Mouse (Mus musculus): ENCODE results near the gene Cfap58.

Cfap58 gene

DNA sequence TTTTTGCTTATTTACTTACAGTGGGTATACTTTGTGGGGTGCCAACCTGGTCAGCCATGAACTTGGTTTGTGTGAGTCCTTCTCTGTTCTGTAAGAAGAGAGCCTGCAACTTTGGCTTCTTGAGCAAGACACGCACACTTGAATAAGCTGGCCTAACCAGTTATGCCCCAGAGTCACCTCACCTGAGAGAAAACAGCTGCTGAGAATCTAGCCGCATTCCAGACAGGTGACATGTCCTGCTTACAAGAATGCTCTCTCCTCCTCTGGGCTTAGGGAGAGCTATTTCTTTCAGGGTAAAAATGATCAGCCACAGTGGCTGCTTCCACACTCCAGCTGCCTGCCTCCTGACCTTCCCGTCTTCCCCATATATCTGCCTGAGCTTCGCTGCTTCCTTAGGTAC is 8.4 kb upstream of the Cfap58 start:
- Histone ChIP-seq H3K27me3 (ENCODE audit: control insufficient read depth, insufficient read depth, low read length, poor library complexity, severe bottlenecking) (no peaks in the 10 kb centered on the region), H3K36me3 (ENCODE audit: control insufficient read depth, insufficient read depth, low read length, poor library complexity, severe bottlenecking) (no peaks in the 10 kb centered on the region)
- DNase-seq (ENCODE audit: low read depth, low spot score) = no peak

GRCm38 (mm10) chr19:47931982-47932638 is 5.4 kb upstream of the Cfap58 start:
- Histone ChIP-seq H3K36me3 (ENCODE audit: control insufficient read depth, insufficient read depth, low read length, poor library complexity, severe bottlenecking) (no peaks in the 10 kb centered on the region), H3K27me3 (ENCODE audit: control insufficient read depth, insufficient read depth, low read length, poor library complexity, severe bottlenecking) (no peaks in the 10 kb centered on the region)
- peak; percentile 86 for DNase-seq (ENCODE audit: low read depth, low spot score)

DNA sequence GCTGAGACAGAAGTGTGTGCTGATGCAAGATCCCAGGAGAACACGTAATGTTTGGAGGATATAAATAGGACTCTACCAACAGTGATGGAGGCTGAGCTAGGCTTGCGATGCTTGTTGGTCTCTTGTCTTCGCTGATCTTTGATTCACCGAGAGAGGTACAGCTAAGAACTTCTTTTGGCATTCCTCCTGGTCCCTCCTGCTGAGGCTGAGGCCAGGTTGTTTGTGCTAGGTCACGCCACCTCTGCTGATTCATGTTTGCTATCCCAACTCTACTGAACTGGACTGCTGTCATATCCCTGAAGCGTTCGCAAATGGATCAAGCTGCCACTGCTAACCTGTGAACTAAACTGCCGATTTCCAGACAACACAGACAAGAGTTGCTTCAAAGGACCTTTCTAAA is 3.3 kb upstream of the Cfap58 start:
- no peak for DNase-seq (ENCODE audit: low read depth, low spot score)
- H3K27me3 ChIP-seq (ENCODE audit: control insufficient read depth, insufficient read depth, low read length, poor library complexity, severe bottlenecking) = no peaks in the 10 kb centered on the region; the same call in 1 of the 2 replicates
- H3K36me3 ChIP-seq (ENCODE audit: control insufficient read depth, insufficient read depth, low read length, poor library complexity, severe bottlenecking) = no peaks in the 10 kb centered on the region

- H3K36me3 ChIP-seq (ENCODE audit: control insufficient read depth, insufficient read depth, low read length, poor library complexity, severe bottlenecking) = no peaks in the 10 kb centered on the region
- no peaks in the 10 kb centered on the region; the same call in 1 of the 2 replicates for H3K27me3 ChIP-seq (ENCODE audit: control insufficient read depth, insufficient read depth, low read length, poor library complexity, severe bottlenecking)
- DNase-seq (ENCODE audit: low read depth, low spot score) = no peak
Observed at GRCm38 (mm10) chr19:47934636-47935238, 2.7 kb upstream of the Cfap58 start.

DNA sequence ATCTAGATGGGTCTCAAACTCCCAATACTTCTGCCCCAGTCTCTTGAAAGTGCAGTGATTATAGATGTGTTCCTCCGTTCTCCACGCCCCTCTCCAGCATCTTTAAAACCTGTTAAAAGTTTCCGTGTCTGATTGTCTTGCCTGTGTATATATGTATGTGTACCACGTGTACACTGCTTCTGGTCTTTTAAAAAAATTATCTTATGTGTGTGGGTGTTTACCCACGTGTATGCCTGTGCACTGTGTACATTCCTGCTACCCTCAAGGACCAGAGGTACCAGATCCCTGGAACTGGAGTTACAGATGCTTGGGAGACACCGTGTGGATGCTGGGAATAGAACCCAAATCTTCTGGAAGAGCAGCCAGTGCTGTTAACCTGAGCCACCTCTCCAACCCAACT is 1.9 kb upstream of the Cfap58 start:
- no peak for DNase-seq (ENCODE audit: low read depth, low spot score)
- no peaks in the 10 kb centered on the region; the same call in 1 of the 2 replicates for H3K27me3 ChIP-seq (ENCODE audit: control insufficient read depth, insufficient read depth, low read length, poor library complexity, severe bottlenecking)
- H3K36me3 ChIP-seq (ENCODE audit: control insufficient read depth, insufficient read depth, low read length, poor library complexity, severe bottlenecking) = no peaks in the 10 kb centered on the region

DNA sequence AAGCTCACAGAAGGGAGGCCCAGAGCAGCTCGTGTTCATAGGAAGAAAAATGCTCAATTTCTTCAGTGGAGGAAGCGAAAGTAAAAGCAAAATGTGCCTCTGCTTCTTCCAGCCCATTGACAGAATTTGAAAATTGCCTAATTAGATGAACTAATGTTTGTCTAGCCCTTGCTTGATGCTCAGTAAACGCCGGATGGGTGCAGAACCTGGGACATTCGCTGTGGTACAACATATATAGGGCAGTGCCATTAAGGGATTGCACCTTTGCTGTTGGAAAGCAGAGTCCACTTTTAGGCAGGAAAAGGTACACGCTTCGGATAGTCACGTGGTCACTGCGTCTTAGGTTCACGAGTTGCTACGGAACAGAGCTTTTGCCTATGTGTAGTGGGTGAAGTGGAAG is 985 bp upstream of the Cfap58 start:
- H3K36me3 ChIP-seq (ENCODE audit: control insufficient read depth, insufficient read depth, low read length, poor library complexity, severe bottlenecking) = no peaks in the 10 kb centered on the region
- peak; percentile 50 for DNase-seq (ENCODE audit: low read depth, low spot score)
- H3K27me3 ChIP-seq (ENCODE audit: control insufficient read depth, insufficient read depth, low read length, poor library complexity, severe bottlenecking) = no peaks in the 10 kb centered on the region; the same call in 1 of the 2 replicates

DNA sequence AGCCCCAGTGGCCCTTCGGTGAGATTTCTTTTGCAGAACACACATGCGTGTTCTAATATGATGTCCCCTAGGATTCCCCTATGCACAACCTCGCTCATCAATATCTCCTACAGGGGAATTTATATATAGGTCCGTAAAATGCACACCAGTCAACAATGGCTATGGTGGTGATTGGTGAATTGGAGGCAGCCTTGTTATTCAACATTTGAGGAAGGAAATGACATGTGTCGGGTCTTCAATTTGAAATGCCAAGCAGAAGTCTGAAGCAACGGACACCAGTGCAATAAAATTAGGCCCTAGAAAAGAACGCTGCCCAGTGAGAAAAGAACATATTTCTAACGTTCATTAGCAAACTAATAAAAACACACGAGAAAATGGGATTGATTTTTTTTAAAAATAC is 537 bp upstream of the Cfap58 start:
- no peaks in the 10 kb centered on the region for H3K36me3 ChIP-seq (ENCODE audit: control insufficient read depth, insufficient read depth, low read length, poor library complexity, severe bottlenecking)

DNA sequence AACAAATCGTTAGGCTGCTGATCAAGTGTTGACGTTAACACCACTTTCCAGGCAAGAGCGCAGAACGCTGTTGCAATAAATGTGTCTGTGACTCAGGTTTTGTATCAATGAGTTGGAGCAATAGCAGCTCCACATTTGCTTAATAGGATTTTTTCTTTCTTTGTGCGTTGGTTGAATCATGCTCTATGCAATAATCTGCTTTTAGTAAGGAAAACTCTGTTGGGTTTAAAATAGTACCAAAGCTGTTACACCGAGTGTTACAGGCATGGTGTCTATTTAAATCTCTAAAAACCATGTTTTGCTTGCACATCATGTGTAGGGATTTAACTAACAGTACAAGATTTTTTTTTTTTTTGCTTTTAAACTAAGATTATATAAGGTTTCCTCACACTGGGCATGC is 1.9 kb downstream of the Cfap58 start:
- no peak for DNase-seq (ENCODE audit: low read depth, low spot score)
- no peaks in the 10 kb centered on the region for H3K36me3 ChIP-seq (ENCODE audit: control insufficient read depth, insufficient read depth, low read length, poor library complexity, severe bottlenecking)
- no peaks in the 10 kb centered on the region; the same call in 1 of the 2 replicates for H3K27me3 ChIP-seq (ENCODE audit: control insufficient read depth, insufficient read depth, low read length, poor library complexity, severe bottlenecking)

More for the DNA sequence above, 537 bp upstream of the Cfap58 start:
- H3K27me3 ChIP-seq (ENCODE audit: control insufficient read depth, insufficient read depth, low read length, poor library complexity, severe bottlenecking) = no peaks in the 10 kb centered on the region; the same call in 1 of the 2 replicates
- DNase-seq (ENCODE audit: low read depth, low spot score) = peak; percentile 34

DNA sequence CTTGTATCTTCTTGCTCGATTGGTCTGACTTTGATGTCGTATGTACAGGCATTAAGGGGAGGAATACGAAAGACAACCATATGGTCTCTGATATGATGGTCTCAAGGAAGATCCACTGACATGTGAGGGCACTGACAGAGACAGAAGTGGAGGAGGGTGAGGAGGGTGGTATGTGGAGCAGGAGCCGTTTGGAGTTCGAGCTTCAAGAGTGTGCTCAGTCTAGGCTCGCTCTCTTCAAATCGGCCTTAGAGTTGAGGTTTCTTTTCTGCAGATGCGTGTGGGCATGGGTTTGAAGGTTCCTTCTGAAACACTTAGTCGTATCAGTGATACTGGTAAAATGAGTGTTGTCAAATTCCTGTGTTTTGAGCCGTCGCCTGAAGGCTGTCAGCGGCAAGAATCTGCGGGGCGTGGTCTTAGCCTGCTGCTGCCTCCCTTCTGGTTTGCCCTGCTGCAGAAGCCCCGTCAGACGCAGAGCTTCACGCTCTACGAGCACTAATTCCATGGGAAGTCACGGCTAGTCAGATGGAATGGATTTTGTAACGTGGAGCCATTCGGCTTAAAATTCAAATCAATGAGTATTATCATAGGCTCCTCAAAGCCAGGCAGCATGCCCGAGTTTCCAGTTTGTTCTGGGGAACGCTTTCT is 9.5 kb downstream of the Cfap58 start:
- no peak for DNase-seq (ENCODE audit: low read depth, low spot score)
- Histone ChIP-seq H3K36me3 (ENCODE audit: control insufficient read depth, insufficient read depth, low read length, poor library complexity, severe bottlenecking) (no peaks in the 10 kb centered on the region), H3K27me3 (ENCODE audit: control insufficient read depth, insufficient read depth, low read length, poor library complexity, severe bottlenecking) (no peaks in the 10 kb centered on the region; the same call in 1 of the 2 replicates)

GRCm38 (mm10) chr19:47950946-47951345 is 13.5 kb downstream of the Cfap58 start:
- Histone ChIP-seq H3K27me3 (ENCODE audit: control insufficient read depth, insufficient read depth, low read length, poor library complexity, severe bottlenecking) (no peaks in the 10 kb centered on the region; the same call in 1 of the 2 replicates), H3K36me3 (ENCODE audit: control insufficient read depth, insufficient read depth, low read length, poor library complexity, severe bottlenecking) (no peaks in the 10 kb centered on the region)
- DNase-seq (ENCODE audit: low read depth, low spot score) = no peak

DNA sequence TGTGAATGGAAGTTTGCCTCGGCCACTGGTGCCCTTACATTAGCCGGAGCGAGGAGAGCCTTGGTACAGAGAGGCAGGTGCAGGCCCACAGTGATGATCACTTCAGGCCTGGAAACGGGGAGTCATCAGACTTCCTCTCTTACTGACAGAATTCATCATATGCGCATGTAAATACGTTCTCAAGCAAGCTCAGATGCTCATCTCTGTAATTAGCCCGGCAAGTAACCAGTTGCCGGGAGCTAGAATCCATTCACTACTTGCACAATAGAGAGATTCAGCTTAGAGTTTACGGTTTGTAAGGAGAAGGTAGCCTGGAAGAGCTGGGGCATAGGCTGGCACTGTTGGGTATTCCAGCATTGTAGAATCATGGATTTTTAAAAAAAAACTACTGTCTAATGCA is 15.7 kb downstream of the Cfap58 start:
- Histone ChIP-seq H3K36me3 (ENCODE audit: control insufficient read depth, insufficient read depth, low read length, poor library complexity, severe bottlenecking) (no peaks in the 10 kb centered on the region), H3K27me3 (ENCODE audit: control insufficient read depth, insufficient read depth, low read length, poor library complexity, severe bottlenecking) (no peaks in the 10 kb centered on the region; the same call in 1 of the 2 replicates)
- DNase-seq (ENCODE audit: low read depth, low spot score) = no peak

- Histone ChIP-seq H3K27me3 (ENCODE audit: control insufficient read depth, insufficient read depth, low read length, poor library complexity, severe bottlenecking) (no peaks in the 10 kb centered on the region), H3K36me3 (ENCODE audit: control insufficient read depth, insufficient read depth, low read length, poor library complexity, severe bottlenecking) (no peaks in the 10 kb centered on the region)
- no peak for DNase-seq (ENCODE audit: low read depth, low spot score)
Observed at GRCm38 (mm10) chr19:47958181-47958580, 20.7 kb downstream of the Cfap58 start.

- DNase-seq (ENCODE audit: low read depth, low spot score) = no peak
- Histone ChIP-seq H3K36me3 (ENCODE audit: control insufficient read depth, insufficient read depth, low read length, poor library complexity, severe bottlenecking) (no peaks in the 10 kb centered on the region), H3K27me3 (ENCODE audit: control insufficient read depth, insufficient read depth, low read length, poor library complexity, severe bottlenecking) (no peaks in the 10 kb centered on the region)
Observed at GRCm38 (mm10) chr19:47968993-47969659, 31.7 kb downstream of the Cfap58 start.

DNA sequence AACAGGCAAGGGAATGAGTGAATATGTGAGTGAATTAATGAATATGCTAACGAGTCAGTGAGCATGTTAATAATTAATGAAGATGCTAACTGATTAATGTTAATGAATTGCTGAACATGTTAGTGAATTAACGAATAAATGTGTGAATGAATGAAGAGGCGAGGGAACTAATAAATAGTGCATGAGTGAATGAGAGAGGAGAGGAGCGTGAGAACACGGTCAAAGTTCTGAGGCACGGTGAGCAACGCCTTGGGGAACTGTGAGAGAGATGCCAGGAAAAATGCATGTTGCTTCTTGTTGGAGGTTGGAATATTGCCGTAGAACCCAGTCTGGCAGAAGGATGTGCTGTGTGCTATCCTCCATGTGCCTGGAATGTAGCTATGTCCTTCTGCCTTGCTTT is 33.6 kb downstream of the Cfap58 start:
- Histone ChIP-seq H3K27me3 (ENCODE audit: control insufficient read depth, insufficient read depth, low read length, poor library complexity, severe bottlenecking) (no peaks in the 10 kb centered on the region), H3K36me3 (ENCODE audit: control insufficient read depth, insufficient read depth, low read length, poor library complexity, severe bottlenecking) (no peaks in the 10 kb centered on the region)
- no peak for DNase-seq (ENCODE audit: low read depth, low spot score)

Data from splenic B cell, adult 2 months (primary cell).